Mouse (Mus musculus) embryo, embryonic 10.5 days (tissue): Measurements from ENCODE around the gene Nfic.

Experiments
- DNase-seq: peaks from one replicate; pipeline ENCODE4 v3.0.0-alpha.2; 2015; ENCODE audit warnings: low spot score

The Nfic gene

DNA sequence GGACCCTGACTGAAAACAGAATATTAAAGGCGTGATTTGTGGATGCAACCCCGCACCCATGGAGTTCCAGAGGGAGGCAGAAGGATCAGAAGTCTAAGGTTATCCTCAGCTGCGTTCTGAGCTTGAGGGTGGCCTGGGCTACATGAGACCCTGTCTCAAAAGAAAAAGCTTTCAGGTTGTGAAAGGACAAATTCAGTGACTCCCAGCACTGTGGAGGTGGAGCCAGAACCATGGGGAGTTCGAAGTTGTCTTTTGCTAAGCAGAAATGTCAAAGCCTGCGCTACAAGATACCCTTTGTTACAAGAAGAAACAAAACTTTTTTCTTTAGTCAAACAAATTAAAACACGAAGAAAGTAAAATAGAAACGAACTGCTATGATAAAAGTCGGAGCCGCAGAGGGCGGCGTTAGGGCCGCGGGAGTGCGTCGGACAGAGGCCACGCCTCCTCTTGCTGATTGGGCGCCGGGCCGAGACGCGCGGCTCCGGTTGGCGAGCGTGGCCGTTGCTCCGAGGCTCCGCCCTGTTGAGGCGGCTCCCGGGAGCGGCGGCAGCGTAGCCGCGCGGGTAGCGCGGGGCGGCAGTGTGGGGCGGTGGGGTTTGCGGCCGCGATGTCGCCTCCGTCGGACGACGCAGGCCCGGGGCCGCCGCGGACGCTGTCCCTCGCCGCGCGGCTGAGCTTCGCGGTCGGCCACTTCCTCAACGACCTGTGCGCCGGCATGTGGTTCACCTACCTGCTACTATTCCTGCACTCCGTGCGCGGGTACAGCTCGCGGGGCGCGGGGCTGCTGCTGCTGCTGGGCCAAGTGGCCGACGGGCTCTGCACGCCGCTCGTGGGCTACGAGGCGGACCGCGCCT is 98.2 kb downstream of the Nfic start, which contains the start of gene Mfsd12:
Gene Mfsd12, plus strand, starts transcription at position 501 of the 854 bp plus-strand sequence.
- DNase-seq, result peak; percentile 93

DNA sequence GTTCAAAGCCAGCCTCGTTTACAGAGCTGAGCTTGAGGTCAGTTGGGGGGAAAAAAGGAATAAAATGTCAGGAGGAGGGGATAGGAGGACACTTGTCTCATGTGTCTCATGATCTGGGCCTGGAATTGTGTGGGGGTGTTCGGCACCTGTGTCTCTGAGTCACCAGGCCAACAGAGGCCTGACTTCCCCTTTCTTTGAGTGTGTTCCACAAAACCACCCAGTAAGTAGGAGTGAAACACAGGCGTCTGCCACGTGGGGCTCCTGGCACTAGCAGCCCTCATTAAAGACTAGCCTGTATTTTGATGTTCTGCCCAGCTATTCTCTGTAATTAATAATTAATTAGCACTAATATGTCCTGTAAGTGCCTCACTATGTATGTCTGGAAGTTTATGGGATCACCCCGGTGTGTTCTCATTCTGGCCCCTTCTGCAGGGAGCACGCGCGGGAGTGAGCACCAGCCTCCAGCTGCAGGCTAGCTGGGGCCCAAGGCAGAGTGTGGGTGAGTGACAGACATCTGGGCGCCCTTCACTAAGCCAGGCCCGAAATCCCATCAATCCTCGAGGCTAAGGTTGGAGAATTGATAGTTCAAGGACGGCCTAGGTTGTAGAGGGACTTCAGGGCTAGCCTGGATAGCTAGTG is 99.0 kb downstream of the Nfic start:
- no peak for DNase-seq

- DNase-seq, result no peak
These were observed 99.9 kb downstream of the Nfic start for GRCm38 (mm10) chr10:81355533-81355932.

GRCm38 (mm10) chr10:81354738-81355477 is 100.5 kb downstream of the Nfic start:
- DNase-seq, result no peak

DNA sequence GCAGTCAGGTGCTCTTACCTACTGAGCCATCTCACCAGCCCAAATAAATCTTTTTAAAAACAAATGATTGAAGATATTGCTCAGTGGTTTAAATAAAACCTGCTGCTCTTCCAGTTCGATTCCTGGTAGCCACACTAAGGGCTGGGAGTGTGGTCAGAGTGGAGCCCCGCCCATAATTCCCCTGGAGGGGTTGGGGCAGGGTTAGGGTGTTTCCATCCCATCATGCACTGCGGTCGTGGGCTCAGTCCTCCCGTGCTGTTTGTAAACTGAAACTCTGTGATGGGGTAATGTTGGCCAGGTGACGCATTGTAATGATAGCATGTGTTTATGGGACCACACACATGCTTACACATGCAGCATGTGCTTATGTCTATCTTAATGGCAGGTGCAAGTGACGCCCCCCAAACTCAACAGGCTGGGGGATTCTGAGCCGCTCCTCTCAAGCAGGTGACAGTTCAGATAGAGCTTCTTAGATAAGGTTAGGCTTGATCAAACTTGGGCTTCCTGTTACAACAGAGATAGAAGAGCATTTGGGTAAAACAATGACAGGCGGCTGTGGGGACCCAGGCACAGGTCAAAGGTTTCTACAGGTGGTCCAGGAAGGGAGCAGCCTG is 103.7 kb downstream of the Nfic start:
- no peak for DNase-seq

DNA sequence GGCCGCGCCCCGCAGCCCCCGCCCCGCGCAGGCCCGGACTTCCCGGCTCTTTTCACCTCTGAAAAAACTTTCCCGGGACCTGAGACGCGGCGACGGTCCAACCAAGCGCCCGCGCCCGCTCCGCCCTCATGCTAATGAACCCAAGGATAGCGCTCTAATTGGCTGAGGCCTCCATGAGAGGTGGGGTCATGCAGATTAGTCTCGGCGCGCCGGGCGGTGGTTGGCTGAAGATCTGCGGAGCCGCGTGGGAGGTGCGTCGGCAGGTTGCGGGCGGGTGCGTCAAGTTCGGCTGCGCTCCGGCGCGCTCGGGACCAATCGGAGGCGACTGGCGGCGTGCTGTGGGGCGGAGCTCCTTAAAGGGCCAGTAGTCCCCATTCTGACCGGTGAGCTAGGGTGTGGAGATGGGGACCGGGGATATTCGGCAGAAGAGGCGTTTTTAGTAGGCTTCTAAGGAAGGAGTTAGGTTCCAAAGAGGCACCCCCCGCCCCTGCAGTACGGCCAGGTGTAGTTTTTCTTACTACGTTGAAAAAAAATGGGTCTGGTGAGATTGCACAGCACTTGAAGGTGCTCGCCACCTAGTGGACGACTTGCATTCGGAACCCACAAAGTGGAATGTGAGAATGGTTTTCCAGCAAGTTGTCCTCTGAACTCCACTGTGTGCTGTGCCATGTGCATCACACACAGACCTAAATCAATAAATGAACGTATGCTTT is 104.9 kb downstream of the Nfic start, which contains the start of gene Hmg20b:
Gene Hmg20b, minus strand, starts transcription at position 130 of the 713 bp plus-strand sequence.
- DNase-seq, result peak; percentile 99

DNA sequence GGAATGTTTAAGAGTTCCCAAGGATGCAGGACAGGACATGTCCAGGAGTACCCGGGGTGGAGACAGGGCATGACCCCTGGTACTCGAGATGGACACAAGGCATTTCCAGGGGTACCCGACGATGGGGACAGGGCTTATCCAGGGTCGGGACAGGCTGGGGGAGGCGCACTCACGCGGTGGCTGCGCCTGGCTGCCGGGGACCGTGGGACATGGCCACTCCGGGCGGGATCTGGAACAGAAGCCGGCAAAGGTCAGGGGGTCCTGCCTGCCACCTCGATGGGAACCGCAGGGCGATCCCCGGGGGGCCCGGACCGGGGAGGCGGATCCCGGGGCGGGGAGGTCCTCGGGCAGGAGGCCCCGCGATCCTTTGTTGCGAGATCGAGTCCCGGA is 105.5 kb downstream of the Nfic start:
- DNase-seq, result no peak

DNA sequence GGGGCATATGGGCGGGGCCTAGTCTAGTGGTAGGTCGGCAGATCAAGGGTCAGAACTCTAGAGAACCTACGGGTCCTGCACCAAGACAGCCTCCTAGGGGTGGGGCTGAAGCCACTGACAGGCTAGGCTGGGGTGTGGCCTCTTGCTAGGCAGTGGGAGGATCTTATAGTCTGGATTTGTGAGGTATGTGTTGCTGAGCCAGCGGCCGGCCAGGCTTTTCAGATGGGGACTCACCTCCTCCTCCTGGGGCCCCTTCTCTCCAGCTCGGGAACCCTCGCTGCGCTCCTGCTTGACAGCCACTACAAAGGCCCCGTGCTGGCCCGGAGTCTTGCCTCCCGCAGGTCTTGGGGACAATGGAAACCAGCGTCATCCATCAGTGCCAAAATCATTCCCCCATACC is 106.3 kb downstream of the Nfic start:
- peak; percentile 66 for DNase-seq

GRCm38 (mm10) chr10:81346453-81347067 is 108.9 kb downstream of the Nfic start:
- DNase-seq, result peak; percentile 79
